In genomic region chr3:129532180-129532864, GRCm38 (mm10) we compare ENCODE assay signal across 7 mouse cellular contexts. TPM values are rescaled to one million over a fixed set of nuclear protein-coding genes. Genes with fewer than 3 reads are reported as not detected.
A peak's percentile ranks its signal among the peaks of the same experiment; 100 is the strongest.
DNase-seq lines count a peak whose midpoint lies in the region; ATAC-seq and TF ChIP-seq lines count a peak whose summit lies in the region.

TSS of gene Elovl6 (plus strand) at chr3:129532355.

- H3K9me3 ChIP-seq in intestine, embryonic 15.5 days: no peaks in the 10 kb centered on the region
- H3K9me3 ChIP-seq in midbrain, embryonic 10.5 days (replicated peaks): no peaks in the 10 kb centered on the region

- peak within 1 kb of the TSS; percentile 84 for H3K4me3 ChIP-seq in intestine, embryonic 15.5 days (replicated peaks)
- peak within 1 kb of the TSS; percentile 91 for H3K4me3 ChIP-seq in midbrain, embryonic 10.5 days
- peak within 1 kb of the TSS; percentile 78 for H3K4me3 ChIP-seq in small intestine, adult 2 months (ENCODE audit: low read depth, low read length)

- TF ChIP-seq CTCF in small intestine, adult 2 months (IDR thresholded peaks at IDR 0.05; ENCODE audit: extremely low read depth, insufficient read length, insufficient replicate concordance, low read depth, low read length): no peak; the same call in 1 of the 2 replicates

- no peak for ATAC-seq in activated CD4-positive, CD25-positive, alpha-beta regulatory T cell, adult 4 months
- peak; percentile 64 for ATAC-seq in intestine, embryonic 15.5 days

- H3K36me3 ChIP-seq in intestine, embryonic 15.5 days: no peaks in the 10 kb centered on the region
- no peaks in the 10 kb centered on the region for H3K36me3 ChIP-seq in midbrain, embryonic 10.5 days
- no peaks in the 10 kb centered on the region for H3K36me3 ChIP-seq in small intestine, adult 2 months (ENCODE audit: control insufficient read depth, insufficient read depth, low read length)

- H3K27me3 ChIP-seq in intestine, embryonic 15.5 days (replicated peaks): no peaks in the 10 kb centered on the region
- H3K27me3 ChIP-seq in midbrain, embryonic 10.5 days (ENCODE audit: low read depth, poor library complexity, severe bottlenecking): no peaks in the 10 kb centered on the region
- no peaks in the 10 kb centered on the region for H3K27me3 ChIP-seq in small intestine, adult 2 months (ENCODE audit: control insufficient read depth, insufficient read depth, low read length)

- whole genome bisulfite sequencing in intestine, embryonic 15.5 days: under 1% methylated on average over 35 of the region's 35 CpGs
- WGBS in midbrain, embryonic 10.5 days: 0% methylated on average over 35 of the region's 35 CpGs
- WGBS in small intestine, adult 2 months: under 1% methylated on average over 35 of the region's 35 CpGs

- DNase-seq in cerebellum, postnatal 25 days: peak; percentile 90 to 91
- peak; percentile 25 for DNase-seq in gastrocnemius, postnatal 25 days
- DNase-seq in left cerebral cortex, postnatal 36 days (ENCODE audit: low spot score in 2 of 2): peak; percentile 84 to 85
- DNase-seq in midbrain, embryonic 10.5 days (ENCODE audit: low spot score): peak; percentile 89

- intact Hi-C loops in left cerebral cortex, postnatal 36 days (cut with DNase I): loop anchor here (5.0 kb wide), 4 partner anchors 80 to 230 kb away; no protein-coding TSS in a partner anchor

- peak within 1 kb of the TSS; percentile 66 for H3K4me2 ChIP-seq in intestine, embryonic 15.5 days (replicated peaks)

- H3K9ac ChIP-seq in intestine, embryonic 15.5 days: peak within 1 kb of the TSS; percentile 93

- peak; percentile 63; the same call in 1 of the 2 replicates for TF ChIP-seq POLR2A in small intestine, adult 2 months (IDR thresholded peaks at IDR 0.05; ENCODE audit: low read depth, low read length)

- peak within 1 kb of the TSS; percentile 97 for H3K27ac ChIP-seq in intestine, embryonic 15.5 days
- H3K27ac ChIP-seq in midbrain, embryonic 10.5 days (replicated peaks): peak within 1 kb of the TSS; percentile 100
- peak within 1 kb of the TSS; percentile 31 for H3K27ac ChIP-seq in small intestine, adult 2 months (ENCODE audit: insufficient read depth, low read depth, low read length)

- H3K4me1 ChIP-seq in intestine, embryonic 15.5 days (replicated peaks): peaks cover 12% of the 10 kb centered on the region
- H3K4me1 ChIP-seq in midbrain, embryonic 10.5 days: peaks cover 40% of the 10 kb centered on the region
- peaks cover 14% of the 10 kb centered on the region for H3K4me1 ChIP-seq in small intestine, adult 2 months (ENCODE audit: control insufficient read depth, insufficient read depth, insufficient read length, low read length)

RNA-seq across cellular contexts. Expression of gene Elovl6, which starts in this region (rescaled TPM):
- 10 to 100 TPM; 11.0 to 11.3 TPM for polyA plus RNA-seq in activated CD4-positive, CD25-positive, alpha-beta regulatory T cell, adult 4 months (2017; shearing (Covaris generic))
- 1 to 10 TPM; 1.1 to 1.6 TPM for total RNA-seq in gastrocnemius, postnatal 25 days (2021)
- 46.4 and 47.8 TPM in 2 replicates for polyA plus RNA-seq in intestine, embryonic 15.5 days (2015; fragmentation: Nextera tagmentation; extraction: Ambion mirVana)
- total RNA-seq in left cerebral cortex, postnatal 36 days (2021): 10 to 100 TPM; 25.7 to 34.1 TPM
- 39.5 TPM in 2 replicates for polyA plus RNA-seq in midbrain, embryonic 10.5 days (2016; fragmentation: Nextera tagmentation; extraction: Ambion mirVana)
- 25.3 and 56.2 TPM in 2 replicates for polyA plus RNA-seq in small intestine, adult 2 months (2012; rRNA removed)

Comparison
In these comparisons a context has a peak if more than half of its experiments do, and no peak if none do; other contexts are left out.
1. RNA of gene Elovl6 (total RNA-seq): 25.7 to 34.1 TPM in left cerebral cortex, postnatal 36 days; 1.1 to 1.6 TPM in gastrocnemius, postnatal 25 days; every median in the first group is over 10 times any median in the second.
2. DNase-seq: peak in every context shown above with its lines; median percentile 90 in cerebellum, postnatal 25 days; 89 in midbrain, embryonic 10.5 days; 84 in left cerebral cortex, postnatal 36 days; 25 in gastrocnemius, postnatal 25 days.
3. H3K27ac ChIP-seq: peak in every context shown above with its lines; median percentile 100 in midbrain, embryonic 10.5 days; 97 in intestine, embryonic 15.5 days; 31 in small intestine, adult 2 months.
4. Peak in every context shown above with its lines, with median percentiles within 50 percentile points of each other: H3K4me3 ChIP-seq.